Mouse (Mus musculus) heart, embryonic 12.5 days (tissue): ENCODE data around the gene Ss18l1. TPM values are rescaled to one million over a fixed set of nuclear protein-coding genes. Genes with fewer than 3 reads are reported as not detected.

ENCODE experiments used
- ATAC-seq: fragments of 200-750 bp; cut with Nextera tagmentation; 2 replicates; pipeline ENCODE4 v1.8.0; 2017; ENCODE audit warnings: moderate TSS enrichment, moderate library complexity; ENCODE audit not compliant: insufficient number of reproducible peaks, low FRiP score
- H3K27ac ChIP-seq: fragments of 300-500 bp; sonication (generic); 2 replicates; pipeline ENCODE4 v1.5.1; 2016; ENCODE audit warnings: mild to moderate bottlenecking, moderate library complexity; ENCODE audit not compliant: poor library complexity, severe bottlenecking
- H3K27me3 ChIP-seq: fragments of 300-500 bp; sonication (generic); replicated peaks from 2 replicates; pipeline ENCODE4 v1.6.1; 2016; ENCODE audit warnings: mild to moderate bottlenecking, moderate library complexity
- H3K36me3 ChIP-seq: fragments of 300-500 bp; sonication (generic); 2 replicates; pipeline ENCODE4 v1.6.1; 2016; ENCODE audit warnings: mild to moderate bottlenecking, moderate library complexity
- H3K4me1 ChIP-seq: fragments of 300-500 bp; sonication (generic); replicated peaks from 2 replicates; pipeline ENCODE4 v1.6.1; 2016; ENCODE audit warnings: mild to moderate bottlenecking
- H3K4me2 ChIP-seq: fragments of 300-500 bp; sonication (generic); 2 replicates; pipeline ENCODE4 v1.6.1; 2016; ENCODE audit warnings: mild to moderate bottlenecking, moderate library complexity
- H3K4me3 ChIP-seq: fragments of 300-500 bp; sonication (generic); 2 replicates; pipeline ENCODE4 v1.5.1; 2016; ENCODE audit warnings: mild to moderate bottlenecking
- H3K9ac ChIP-seq: fragments of 300-500 bp; sonication (generic); 2 replicates; pipeline ENCODE4 v1.6.1; 2016; ENCODE audit warnings: mild to moderate bottlenecking, moderate library complexity
- H3K9me3 ChIP-seq: fragments of 300-500 bp; sonication (generic); replicated peaks from 2 replicates; pipeline ENCODE4 v1.6.1; 2016; ENCODE audit warnings: mild to moderate bottlenecking, moderate library complexity
- WGBS: fragments of 180-500 bp; shearing (Covaris S2); methylation state at CpG from one replicate; pipeline ENCODE4 v1.1.7; 2016; 5-methylcytosine and 5-hydroxymethylcytosine counted together
- polyA plus RNA-seq: library from polyadenylated mRNA; unstranded; fragments of >200 nt; fragmentation: Nextera tagmentation; extraction: Ambion mirVana; gene quantifications from 2 replicates; pipeline ENCODE4 v1.2.1, GENCODE M21; 2016

The Ss18l1 gene
- polyA plus RNA-seq, 1 experiment from 2014 or later = 4.2 TPM

GRCm38 (mm10) chr2:180069770-180070480 lies 27.6 kb downstream of the Ss18l1 start:
- Histone ChIP-seq H3K4me3 (peak overlapping the region; percentile 69), H3K27ac (0 out of 2 replicates have a peak overlapping the region, but pooled peaks have one; percentile 25), H3K4me1 (peaks cover 8% of the 10 kb centered on the region), H3K4me2 (peak overlapping the region; percentile 74), H3K9ac (peak overlapping the region; percentile 79), H3K27me3 (no peaks in the 10 kb centered on the region), H3K9me3 (no peaks in the 10 kb centered on the region), H3K36me3 (peaks cover 36% of the 10 kb centered on the region)
- 33% methylated on average over 20 of the region's 20 CpGs for WGBS
- ATAC-seq = peak; percentile 71

- Histone ChIP-seq H3K36me3 (peaks cover 36% of the 10 kb centered on the region), H3K4me1 (peaks cover 8% of the 10 kb centered on the region), H3K27ac (0 out of 2 replicates have a peak within 1 kb of the TSS, but pooled peaks have one; percentile 25), H3K4me2 (peak within 1 kb of the TSS; percentile 74), H3K27me3 (no peaks in the 10 kb centered on the region), H3K4me3 (peak within 1 kb of the TSS; percentile 69), H3K9ac (peak within 1 kb of the TSS; percentile 79), H3K9me3 (no peaks in the 10 kb centered on the region)
- WGBS = 6% methylated on average over 56 of the region's 58 CpGs
- peak; percentile 96 for ATAC-seq
These were observed 28.5 kb downstream of the Ss18l1 start, which contains the start of gene Mtg2 for GRCm38 (mm10) chr2:180070481-180071453. Mtg2 (plus strand) TSS chr2:180070588.

- ATAC-seq = no peak
- H3K27ac ChIP-seq = no peak overlapping the region
- H3K27me3 ChIP-seq = no peaks in the 10 kb centered on the region
- no peaks in the 10 kb centered on the region for H3K9me3 ChIP-seq
- H3K4me2 ChIP-seq = no peak overlapping the region
- no peak overlapping the region for H3K9ac ChIP-seq
- peaks cover 36% of the 10 kb centered on the region for H3K36me3 ChIP-seq
- WGBS = 80% methylated on average over 2 of the region's 2 CpGs
- H3K4me1 ChIP-seq = peaks cover 8% of the 10 kb centered on the region
- no peak overlapping the region for H3K4me3 ChIP-seq
These were observed 29.4 kb downstream of the Ss18l1 start for GRCm38 (mm10) chr2:180071671-180072070.

GRCm38 (mm10) chr2:180072886-180073285 lies 30.6 kb downstream of the Ss18l1 start:
- Histone ChIP-seq H3K4me1 (peaks cover 8% of the 10 kb centered on the region), H3K27ac (no peak overlapping the region), H3K9ac (no peak overlapping the region), H3K36me3 (peaks cover 35% of the 10 kb centered on the region), H3K27me3 (no peaks in the 10 kb centered on the region), H3K4me3 (no peak overlapping the region), H3K9me3 (no peaks in the 10 kb centered on the region), H3K4me2 (no peak overlapping the region)
- whole genome bisulfite sequencing = 85% methylated on average over 7 of the region's 7 CpGs
- ATAC-seq = no peak

GRCm38 (mm10) chr2:180077622-180078021 lies 35.3 kb downstream of the Ss18l1 start:
- no peak for ATAC-seq
- 0 out of 2 replicates have a peak overlapping the region, but pooled peaks have one; percentile 39 for H3K9ac ChIP-seq
- H3K4me1 ChIP-seq = no peaks in the 10 kb centered on the region
- WGBS = 76% methylated on average over 3 of the region's 3 CpGs
- no peak overlapping the region for H3K4me2 ChIP-seq
- no peaks in the 10 kb centered on the region for H3K27me3 ChIP-seq
- H3K4me3 ChIP-seq = no peak overlapping the region
- H3K27ac ChIP-seq = no peak overlapping the region
- no peaks in the 10 kb centered on the region for H3K9me3 ChIP-seq
- H3K36me3 ChIP-seq = peaks cover 43% of the 10 kb centered on the region

- H3K27ac ChIP-seq = no peak overlapping the region
- no peaks in the 10 kb centered on the region for H3K4me1 ChIP-seq
- H3K4me3 ChIP-seq = no peak overlapping the region
- H3K27me3 ChIP-seq = no peaks in the 10 kb centered on the region
- H3K4me2 ChIP-seq = no peak overlapping the region
- H3K9ac ChIP-seq = no peak overlapping the region
- ATAC-seq = no peak
- peaks cover 52% of the 10 kb centered on the region for H3K36me3 ChIP-seq
- no peaks in the 10 kb centered on the region for H3K9me3 ChIP-seq
- 87% methylated on average over 8 of the region's 8 CpGs for WGBS
These were observed 38.4 kb downstream of the Ss18l1 start for GRCm38 (mm10) chr2:180080680-180081079.

GRCm38 (mm10) chr2:180083063-180083462 lies 40.8 kb downstream of the Ss18l1 start:
- Histone ChIP-seq H3K36me3 (peaks cover 57% of the 10 kb centered on the region), H3K4me3 (no peak overlapping the region)

GRCm38 (mm10) chr2:180084565-180084964 lies 42.3 kb downstream of the Ss18l1 start:
- H3K4me2 ChIP-seq = no peak overlapping the region
- no peak overlapping the region for H3K9ac ChIP-seq
- H3K27me3 ChIP-seq = no peaks in the 10 kb centered on the region
- WGBS = 34% methylated on average over 3 of the region's 3 CpGs
- no peak overlapping the region for H3K4me3 ChIP-seq
- H3K9me3 ChIP-seq = no peaks in the 10 kb centered on the region; the same call in 1 of the 2 replicates
- no peaks in the 10 kb centered on the region for H3K4me1 ChIP-seq
- H3K27ac ChIP-seq = no peak overlapping the region
- peaks cover 51% of the 10 kb centered on the region for H3K36me3 ChIP-seq
- no peak for ATAC-seq

More at GRCm38 (mm10) chr2:180083063-180083462, 40.8 kb downstream of the Ss18l1 start:
- no peak for ATAC-seq
- Histone ChIP-seq H3K27me3 (no peaks in the 10 kb centered on the region), H3K4me1 (no peaks in the 10 kb centered on the region), H3K27ac (no peak overlapping the region), H3K9me3 (no peaks in the 10 kb centered on the region; the same call in 1 of the 2 replicates), H3K4me2 (no peak overlapping the region), H3K9ac (no peak overlapping the region)
- 88% methylated on average over 10 of the region's 10 CpGs for WGBS

GRCm38 (mm10) chr2:180085926-180086636 lies 43.8 kb downstream of the Ss18l1 start:
- H3K9me3 ChIP-seq = no peaks in the 10 kb centered on the region; the same call in 1 of the 2 replicates
- WGBS = 63% methylated on average over 16 of the region's 16 CpGs
- H3K36me3 ChIP-seq = peaks cover 46% of the 10 kb centered on the region
- H3K9ac ChIP-seq = no peak overlapping the region
- no peak overlapping the region for H3K27ac ChIP-seq
- H3K4me3 ChIP-seq = no peak overlapping the region
- ATAC-seq = no peak
- H3K4me1 ChIP-seq = no peaks in the 10 kb centered on the region
- peaks cover 5% of the 10 kb centered on the region; the same call in 1 of the 2 replicates for H3K27me3 ChIP-seq
- H3K4me2 ChIP-seq = no peak overlapping the region

- no peak for ATAC-seq
- no peak overlapping the region for H3K9ac ChIP-seq
- H3K4me2 ChIP-seq = no peak overlapping the region
- no peaks in the 10 kb centered on the region; the same call in 1 of the 2 replicates for H3K9me3 ChIP-seq
- H3K4me1 ChIP-seq = no peaks in the 10 kb centered on the region
- 84% methylated on average over 5 of the region's 5 CpGs for WGBS
- peaks cover 5% of the 10 kb centered on the region; the same call in 1 of the 2 replicates for H3K27me3 ChIP-seq
- H3K27ac ChIP-seq = no peak overlapping the region
- H3K4me3 ChIP-seq = no peak overlapping the region
- peaks cover 46% of the 10 kb centered on the region for H3K36me3 ChIP-seq
These were observed 44.3 kb downstream of the Ss18l1 start for GRCm38 (mm10) chr2:180086637-180087027.
